Mouse (Mus musculus) cortical plate, adult 2 months (tissue): ENCODE results near the gene Rabac1. TPM values are rescaled to one million over a fixed set of nuclear protein-coding genes. Genes with fewer than 3 reads are reported as not detected.

ENCODE experiments used
- H3K27ac ChIP-seq: fragments of 200-500 bp; 2 replicates; pipeline ENCODE4 v1.5.1; 2012; ENCODE audit warnings: low read length, control low read depth, inconsistent platforms; ENCODE audit not compliant: insufficient read depth
- H3K4me1 ChIP-seq: fragments of 200-500 bp; 2 replicates; pipeline ENCODE4 v1.6.1; 2011; ENCODE audit warnings: low read length; ENCODE audit not compliant: control insufficient read depth, insufficient read depth
- H3K4me3 ChIP-seq: fragments of 200-500 bp; 2 replicates; pipeline ENCODE4 v1.5.1; 2011; ENCODE audit warnings: mild to moderate bottlenecking, low read length, control low read depth; ENCODE audit not compliant: insufficient read depth
- CTCF ChIP-seq: fragments of 200-500 bp; IDR thresholded peaks from 2 replicates; pipeline ENCODE4 v1.5.1; 2011; ENCODE audit warnings: mild to moderate bottlenecking, control low read depth, low read length; ENCODE audit not compliant: insufficient read depth; ENCODE audit errors: extremely low read depth
- POLR2A ChIP-seq: fragments of 200-500 bp; IDR thresholded peaks from 2 replicates; pipeline ENCODE4 v1.6.1; 2011; ENCODE audit warnings: mild to moderate bottlenecking, low read length, control low read depth; ENCODE audit not compliant: insufficient read depth; ENCODE audit errors: extremely low read depth
- polyA plus RNA-seq: library from polyadenylated mRNA; depleted of rRNA; stranded (reverse); fragments of >200 nt; gene quantifications from 2 replicates; pipeline ENCODE4 v1.2.3, GENCODE M21; 2012

The Rabac1 gene
- polyA plus RNA-seq, 1 experiment, result 421 TPM

GRCm38 (mm10) chr7:25005421-25006065 is 33.0 kb upstream of the Rabac1 start, which contains the start of gene Atp1a3:
Gene Atp1a3, minus strand, starts transcription at chr7:25005958.
- H3K4me1 ChIP-seq, result peaks cover 9% of the 10 kb centered on the region
- H3K4me3 ChIP-seq, result peak within 1 kb of the TSS; percentile 98
- TF ChIP-seq POLR2A (peak; percentile 75), CTCF (no peak)
- peak within 1 kb of the TSS; percentile 96 for H3K27ac ChIP-seq

- peak overlapping the region; percentile 98 for H3K4me3 ChIP-seq
- H3K27ac ChIP-seq, result peak overlapping the region; percentile 96
- H3K4me1 ChIP-seq, result peaks cover 9% of the 10 kb centered on the region
- no peak for TF ChIP-seq CTCF
- no peak for TF ChIP-seq POLR2A
These were observed 32.3 kb upstream of the Rabac1 start for GRCm38 (mm10) chr7:25004806-25005205.

- TF ChIP-seq POLR2A, result no peak
- no peak for TF ChIP-seq CTCF
- Histone ChIP-seq H3K4me3 (peak overlapping the region; percentile 98), H3K4me1 (peaks cover 9% of the 10 kb centered on the region), H3K27ac (peak overlapping the region; percentile 58; the same call in 1 of the 2 replicates)
These were observed 31.4 kb upstream of the Rabac1 start for GRCm38 (mm10) chr7:25003820-25004388.

GRCm38 (mm10) chr7:25003291-25003690 is 30.7 kb upstream of the Rabac1 start:
- H3K27ac ChIP-seq, result peak overlapping the region; percentile 58; the same call in 1 of the 2 replicates
- H3K4me3 ChIP-seq, result peak overlapping the region; percentile 98
- TF ChIP-seq CTCF (no peak), POLR2A (0 out of 2 replicates have a peak, but pooled peaks have one; percentile 13)
- H3K4me1 ChIP-seq, result peaks cover 9% of the 10 kb centered on the region

- TF ChIP-seq POLR2A, result no peak
- TF ChIP-seq CTCF, result no peak
- Histone ChIP-seq H3K27ac (no peak overlapping the region), H3K4me1 (no peaks in the 10 kb centered on the region), H3K4me3 (no peak overlapping the region)
These were observed 28.2 kb upstream of the Rabac1 start for GRCm38 (mm10) chr7:25000711-25001110.

GRCm38 (mm10) chr7:25000211-25000610 is 27.7 kb upstream of the Rabac1 start:
- TF ChIP-seq CTCF (no peak), POLR2A (no peak)
- no peak overlapping the region for H3K27ac ChIP-seq
- H3K4me3 ChIP-seq, result no peak overlapping the region
- no peaks in the 10 kb centered on the region for H3K4me1 ChIP-seq

GRCm38 (mm10) chr7:24993081-24993480 is 20.5 kb upstream of the Rabac1 start:
- 0 out of 2 replicates have a peak, but pooled peaks cover 2% of the 10 kb centered on the region for H3K4me1 ChIP-seq
- H3K4me3 ChIP-seq, result no peak overlapping the region
- H3K27ac ChIP-seq, result no peak overlapping the region
- TF ChIP-seq POLR2A, result peak; percentile 44; the same call in 1 of the 2 replicates
- TF ChIP-seq CTCF, result no peak

GRCm38 (mm10) chr7:24990478-24990877 is 17.9 kb upstream of the Rabac1 start:
- H3K4me1 ChIP-seq, result 0 out of 2 replicates have a peak, but pooled peaks cover 2% of the 10 kb centered on the region
- no peak overlapping the region for H3K27ac ChIP-seq
- TF ChIP-seq POLR2A (0 out of 2 replicates have a peak, but pooled peaks have one; percentile 11), CTCF (no peak)
- no peak overlapping the region for H3K4me3 ChIP-seq

- 0 out of 2 replicates have a peak, but pooled peaks cover 2% of the 10 kb centered on the region for H3K4me1 ChIP-seq
- no peak overlapping the region for H3K4me3 ChIP-seq
- TF ChIP-seq POLR2A (no peak), CTCF (no peak)
- H3K27ac ChIP-seq, result no peak overlapping the region
These were observed 15.4 kb upstream of the Rabac1 start for GRCm38 (mm10) chr7:24987941-24988340.

- H3K4me1 ChIP-seq, result no peaks in the 10 kb centered on the region
- TF ChIP-seq CTCF (peak; percentile 48; the same call in 1 of the 2 replicates), POLR2A (no peak)
- no peak overlapping the region for H3K4me3 ChIP-seq
- H3K27ac ChIP-seq, result no peak overlapping the region
These were observed 13.2 kb upstream of the Rabac1 start for GRCm38 (mm10) chr7:24985799-24986198.
